Mouse (Mus musculus): ENCODE measurements at regions not wholly inside any gene's neighbourhood (a gene's known extent, or its start where the extent isn't known, plus 50 kb on each side); places are given as distances from the start of the nearest gene placed in this dataset.

DNA sequence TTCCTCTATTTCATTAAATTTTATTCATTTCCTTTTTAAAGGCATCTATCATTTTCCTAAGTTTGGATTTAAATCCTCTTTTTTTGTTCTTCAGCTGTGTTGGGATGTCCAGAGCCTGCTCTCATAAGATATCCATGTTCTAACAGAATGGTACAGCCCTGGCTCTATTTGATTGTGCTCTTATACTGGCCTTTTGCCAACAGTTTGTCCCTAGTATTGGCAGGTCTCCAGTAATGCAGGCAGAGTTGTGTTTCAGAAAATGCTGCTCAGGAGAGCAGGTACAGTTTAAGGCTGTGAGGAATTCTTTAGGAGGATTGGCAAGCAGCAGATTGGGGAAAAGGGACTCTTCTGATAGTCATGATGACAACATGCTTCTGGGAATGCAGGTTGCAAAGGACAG lies 797.1 kb upstream of the Slit2 start:
- DNase-seq (ENCODE audit: low read depth), result peak; percentile 72
- TF ChIP-seq POLR2A (IDR thresholded peaks at IDR 0.05; ENCODE audit: borderline replicate concordance, extremely low read depth, insufficient read depth, insufficient read length, poor library complexity, severe bottlenecking) (no peak), CTCF (IDR thresholded peaks at IDR 0.05; ENCODE audit: borderline replicate concordance, extremely low read depth, insufficient read depth, insufficient read length) (no peak)

DNA sequence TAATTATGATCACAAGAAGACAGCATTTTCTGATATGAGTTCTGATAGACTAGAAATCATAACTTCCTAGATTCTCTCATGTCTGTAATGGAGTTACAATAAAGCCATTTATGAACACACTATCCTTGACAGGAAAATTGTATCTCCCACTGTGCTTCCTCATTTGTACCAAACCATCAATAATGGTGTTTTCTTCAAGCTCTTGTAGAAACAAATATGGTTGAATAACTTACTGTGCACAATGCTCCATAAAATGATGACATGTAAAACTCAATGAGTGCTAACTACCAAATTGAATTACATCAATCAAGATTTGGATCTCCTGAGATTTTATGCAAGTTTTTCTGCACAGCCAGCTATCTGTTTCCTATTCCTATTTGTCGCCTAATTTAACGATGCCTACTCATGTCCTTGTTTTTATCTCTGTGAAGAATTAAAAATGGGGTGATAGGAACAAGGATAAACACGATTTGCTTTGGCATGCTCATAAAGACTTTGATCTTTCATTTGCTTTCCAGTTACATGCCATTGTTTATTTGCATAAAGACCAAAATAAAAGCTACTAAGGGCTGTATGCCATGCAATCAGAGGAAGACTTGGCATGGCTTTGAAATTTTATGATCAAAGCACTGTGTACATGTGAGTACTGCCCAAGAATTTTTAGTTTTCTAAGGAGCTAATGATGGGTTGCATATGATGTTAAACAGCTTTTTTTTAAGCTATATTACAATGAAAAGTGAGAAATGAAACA lies 780.6 kb upstream of the Slit2 start:
- DNase-seq (ENCODE audit: low read depth), result peak; percentile 50
- TF ChIP-seq CTCF (IDR thresholded peaks at IDR 0.05; ENCODE audit: borderline replicate concordance, extremely low read depth, insufficient read depth, insufficient read length) (no peak), POLR2A (IDR thresholded peaks at IDR 0.05; ENCODE audit: borderline replicate concordance, extremely low read depth, insufficient read depth, insufficient read length, poor library complexity, severe bottlenecking) (no peak)

DNA sequence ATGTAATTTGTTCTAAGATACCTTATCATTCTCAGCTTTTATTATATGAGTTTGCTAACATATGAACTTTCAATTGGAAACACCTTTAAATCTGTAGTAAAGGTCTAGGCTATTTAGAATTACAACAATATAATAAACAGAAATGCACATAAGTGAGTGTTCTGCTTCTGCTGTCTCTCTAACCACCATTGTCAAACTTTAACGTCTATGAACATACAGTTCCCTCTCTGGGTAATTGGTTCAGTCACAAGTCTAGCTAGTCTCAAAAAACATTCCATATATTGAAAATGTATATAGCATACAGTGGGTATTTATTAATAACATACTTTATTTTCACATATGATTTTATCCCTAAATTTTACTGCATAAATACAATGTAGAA lies 780.0 kb upstream of the Slit2 start:
- no peak for TF ChIP-seq CTCF (IDR thresholded peaks at IDR 0.05; ENCODE audit: borderline replicate concordance, extremely low read depth, insufficient read depth, insufficient read length)
- no peak for TF ChIP-seq POLR2A (IDR thresholded peaks at IDR 0.05; ENCODE audit: borderline replicate concordance, extremely low read depth, insufficient read depth, insufficient read length, poor library complexity, severe bottlenecking)
- no peak for DNase-seq (ENCODE audit: low read depth)

DNA sequence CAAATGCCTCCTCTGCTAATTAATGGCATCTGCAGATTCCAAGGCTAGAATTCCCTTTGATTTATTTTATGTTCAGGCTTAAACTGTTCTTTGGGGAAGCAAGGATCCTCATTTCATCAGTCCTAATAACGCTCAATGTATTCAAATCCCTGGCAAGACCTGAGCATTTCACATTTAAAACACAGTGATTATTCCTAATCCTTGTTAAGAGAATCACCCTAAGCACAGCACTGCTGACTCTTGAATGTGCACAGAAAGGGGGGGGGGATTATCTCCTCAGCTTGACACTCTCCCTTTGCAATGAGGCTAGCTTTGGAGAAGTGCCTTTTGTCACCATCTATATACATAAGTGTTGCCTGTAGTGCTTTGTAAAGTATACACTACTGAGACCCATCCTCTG lies 772.4 kb upstream of the Slit2 start:
- TF ChIP-seq POLR2A (IDR thresholded peaks at IDR 0.05; ENCODE audit: borderline replicate concordance, extremely low read depth, insufficient read depth, insufficient read length, poor library complexity, severe bottlenecking) (no peak), CTCF (IDR thresholded peaks at IDR 0.05; ENCODE audit: borderline replicate concordance, extremely low read depth, insufficient read depth, insufficient read length) (no peak)
- DNase-seq (ENCODE audit: low read depth), result peak; percentile 56

DNA sequence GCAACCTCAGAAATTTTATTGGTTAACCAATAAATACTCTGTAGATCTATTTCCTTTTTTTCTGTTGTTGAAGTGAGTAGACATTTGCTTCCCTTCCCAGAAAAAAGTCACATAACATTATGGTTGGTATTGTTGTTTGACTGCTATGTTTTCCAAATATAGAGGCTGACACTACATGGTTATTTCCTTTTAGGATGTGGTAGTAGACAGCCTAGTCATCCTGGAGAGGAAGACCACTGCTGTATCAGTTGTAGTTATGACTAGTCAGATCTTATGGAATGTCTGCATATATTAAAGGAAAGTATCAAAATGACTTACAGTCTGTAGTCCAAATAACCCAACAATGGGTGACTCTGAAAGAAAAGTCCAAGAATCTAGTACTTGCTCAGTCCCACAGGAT lies 767.5 kb upstream of the Slit2 start:
- DNase-seq (ENCODE audit: low read depth), result no peak
- TF ChIP-seq POLR2A (IDR thresholded peaks at IDR 0.05; ENCODE audit: borderline replicate concordance, extremely low read depth, insufficient read depth, insufficient read length, poor library complexity, severe bottlenecking) (no peak), CTCF (IDR thresholded peaks at IDR 0.05; ENCODE audit: borderline replicate concordance, extremely low read depth, insufficient read depth, insufficient read length) (no peak)

DNA sequence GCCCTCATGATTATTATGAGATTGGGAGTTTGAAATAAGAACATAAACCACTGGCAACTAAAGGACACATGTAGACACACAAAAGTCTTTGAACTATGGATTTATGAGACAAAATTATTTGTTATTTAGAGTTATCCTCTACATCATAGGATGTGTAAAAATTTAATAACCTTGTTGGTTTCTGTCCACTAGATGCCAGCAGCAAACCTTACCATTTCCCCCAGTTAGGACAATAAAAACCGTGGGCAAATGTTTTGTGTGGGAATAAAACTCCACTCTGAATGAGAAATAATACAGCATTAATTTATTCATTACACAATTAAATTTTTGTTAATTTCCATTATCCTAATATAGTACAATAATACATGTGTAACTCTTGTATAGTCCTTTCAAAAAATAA lies 757.7 kb upstream of the Slit2 start:
- no peak for TF ChIP-seq CTCF (IDR thresholded peaks at IDR 0.05; ENCODE audit: borderline replicate concordance, extremely low read depth, insufficient read depth, insufficient read length)
- no peak for TF ChIP-seq POLR2A (IDR thresholded peaks at IDR 0.05; ENCODE audit: borderline replicate concordance, extremely low read depth, insufficient read depth, insufficient read length, poor library complexity, severe bottlenecking)
- peak; percentile 7 for DNase-seq (ENCODE audit: low read depth)

DNA sequence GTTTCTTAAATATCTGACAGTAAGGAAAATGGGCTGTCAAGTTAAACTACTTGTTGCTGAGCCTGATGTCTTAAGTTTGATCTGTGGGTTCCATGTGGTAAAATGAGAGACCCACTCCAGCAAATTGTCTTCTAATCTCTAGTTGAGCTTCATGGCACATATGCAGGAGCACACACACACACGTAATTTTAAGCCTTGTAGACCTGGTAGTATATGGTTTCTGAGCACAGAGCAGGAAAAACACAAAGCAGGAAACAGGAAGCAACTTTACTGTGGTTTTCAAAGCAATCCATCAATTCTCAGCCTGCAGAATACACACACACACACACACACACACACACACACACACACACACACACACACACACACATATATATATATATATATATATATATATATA lies 746.8 kb upstream of the Slit2 start:
- TF ChIP-seq POLR2A (IDR thresholded peaks at IDR 0.05; ENCODE audit: borderline replicate concordance, extremely low read depth, insufficient read depth, insufficient read length, poor library complexity, severe bottlenecking) (no peak), CTCF (IDR thresholded peaks at IDR 0.05; ENCODE audit: borderline replicate concordance, extremely low read depth, insufficient read depth, insufficient read length) (no peak)
- DNase-seq (ENCODE audit: low read depth), result no peak

DNA sequence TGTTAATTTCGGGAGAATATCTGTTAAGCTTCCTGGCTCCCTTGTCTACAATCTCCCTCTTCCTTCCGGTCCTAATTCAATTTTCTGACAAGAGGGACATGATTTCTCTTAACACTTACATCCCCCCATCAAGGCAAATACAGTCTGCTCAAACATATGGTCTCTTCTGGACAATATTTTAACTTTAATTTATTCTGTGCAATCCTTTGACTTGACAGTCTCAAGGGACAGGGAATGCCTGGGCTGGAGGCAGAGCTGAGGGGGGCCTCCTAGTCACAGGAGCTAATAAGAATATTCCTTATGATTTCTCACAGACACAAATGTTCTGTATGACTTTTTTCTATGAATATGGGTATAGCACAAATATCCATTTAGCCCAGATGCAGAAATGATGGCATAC lies 742.9 kb upstream of the Slit2 start:
- peak; percentile 73 for DNase-seq (ENCODE audit: low read depth)
- TF ChIP-seq POLR2A (IDR thresholded peaks at IDR 0.05; ENCODE audit: borderline replicate concordance, extremely low read depth, insufficient read depth, insufficient read length, poor library complexity, severe bottlenecking), result no peak
- no peak for TF ChIP-seq CTCF (IDR thresholded peaks at IDR 0.05; ENCODE audit: borderline replicate concordance, extremely low read depth, insufficient read depth, insufficient read length)

DNA sequence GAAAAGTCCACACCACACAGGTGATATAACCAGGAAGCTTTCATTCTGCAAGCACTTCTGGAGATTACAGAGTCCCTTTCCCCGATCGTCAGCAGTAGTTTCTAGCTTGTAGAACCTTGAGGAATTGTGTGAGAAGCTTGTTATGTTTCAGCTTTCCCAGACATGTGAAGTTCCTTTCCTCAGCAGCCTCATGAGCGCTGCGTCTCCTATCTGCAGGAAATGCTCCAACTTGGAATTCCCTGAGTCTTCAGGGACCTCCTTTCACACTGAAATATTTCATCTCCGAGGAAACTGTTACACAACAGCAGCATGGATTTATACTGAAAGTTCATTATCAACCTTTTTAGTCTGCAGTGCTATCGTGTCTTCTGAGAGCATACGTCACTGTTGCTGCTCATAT lies 742.4 kb upstream of the Slit2 start:
- TF ChIP-seq POLR2A (IDR thresholded peaks at IDR 0.05; ENCODE audit: borderline replicate concordance, extremely low read depth, insufficient read depth, insufficient read length, poor library complexity, severe bottlenecking) (no peak), CTCF (IDR thresholded peaks at IDR 0.05; ENCODE audit: borderline replicate concordance, extremely low read depth, insufficient read depth, insufficient read length) (no peak)
- DNase-seq (ENCODE audit: low read depth), result peak; percentile 24

DNA sequence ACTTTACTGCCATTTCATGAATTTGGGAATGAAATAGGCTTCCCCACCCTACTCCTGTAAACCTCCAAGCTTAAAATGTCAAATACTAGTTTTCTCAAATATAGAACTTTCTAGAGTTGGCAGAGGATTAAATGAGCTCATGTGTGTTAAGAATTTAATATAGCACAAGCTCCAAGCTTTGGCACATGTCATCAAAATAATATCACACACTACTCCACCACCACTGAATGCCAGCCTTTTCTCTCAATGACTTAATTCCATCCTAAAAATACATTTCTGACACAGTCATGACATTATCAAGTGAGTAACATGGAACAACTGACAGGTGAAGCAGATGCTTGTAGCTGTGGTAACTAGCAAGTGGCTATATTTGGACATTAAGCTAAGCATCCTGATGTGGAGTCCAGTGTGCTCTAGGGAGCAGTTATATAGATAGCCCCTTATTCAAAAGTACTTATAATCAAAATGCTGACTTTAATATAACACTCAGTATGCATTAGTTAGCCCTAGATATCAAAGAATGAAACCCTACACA lies 728.0 kb upstream of the Slit2 start:
- TF ChIP-seq POLR2A (IDR thresholded peaks at IDR 0.05; ENCODE audit: borderline replicate concordance, extremely low read depth, insufficient read depth, insufficient read length, poor library complexity, severe bottlenecking) (no peak), CTCF (IDR thresholded peaks at IDR 0.05; ENCODE audit: borderline replicate concordance, extremely low read depth, insufficient read depth, insufficient read length) (no peak)
- DNase-seq (ENCODE audit: low read depth), result peak; percentile 11

DNA sequence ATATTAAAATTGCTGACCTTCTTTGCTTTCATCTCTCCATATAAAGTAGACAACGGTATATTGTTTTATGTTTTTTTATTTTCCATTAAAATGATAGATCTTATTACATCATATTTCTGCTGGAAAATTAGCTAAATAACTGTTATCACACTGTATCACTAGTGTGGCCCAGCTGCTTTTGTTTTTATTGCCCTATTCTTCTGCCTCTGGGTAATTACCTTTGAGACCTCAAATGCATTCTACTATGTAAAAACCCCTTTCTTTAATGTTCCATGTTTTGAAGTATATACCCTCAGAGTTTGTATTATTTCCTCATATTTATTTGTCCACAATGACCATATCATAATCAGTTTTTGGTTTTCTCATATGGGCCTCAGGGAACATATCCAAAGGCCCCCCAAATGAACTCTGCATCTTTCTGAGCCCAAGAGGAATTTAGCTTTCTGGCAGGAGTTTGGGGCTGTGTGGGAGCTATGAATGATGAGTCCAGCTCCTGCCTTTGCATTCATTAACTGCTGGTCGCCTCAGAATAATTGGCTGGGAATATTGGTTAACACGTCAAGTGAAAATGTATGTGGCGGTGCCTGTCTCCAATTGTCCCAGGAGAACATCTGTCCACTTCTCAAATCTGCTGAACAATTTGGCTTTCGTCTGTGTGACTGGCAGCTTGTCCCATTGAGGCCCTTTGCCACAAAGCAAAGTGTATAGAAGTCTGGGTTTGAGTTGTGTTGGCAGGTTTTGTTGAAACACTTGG lies 721.1 kb upstream of the Slit2 start:
- TF ChIP-seq POLR2A (IDR thresholded peaks at IDR 0.05; ENCODE audit: borderline replicate concordance, extremely low read depth, insufficient read depth, insufficient read length, poor library complexity, severe bottlenecking) (no peak), CTCF (IDR thresholded peaks at IDR 0.05; ENCODE audit: borderline replicate concordance, extremely low read depth, insufficient read depth, insufficient read length) (no peak)
- peak; percentile 84 for DNase-seq (ENCODE audit: low read depth)

All from brain, embryonic 14.5 days (tissue).